Mouse (Mus musculus): ENCODE measurements around the gene Slc24a1. TPM values are rescaled to one million over a fixed set of nuclear protein-coding genes. Genes with fewer than 3 reads are reported as not detected.
A peak's percentile ranks its signal among the peaks of the same experiment; 100 is the strongest.

Slc24a1 gene
- polyA plus RNA-seq, 1 experiment, result not detected

DNA sequence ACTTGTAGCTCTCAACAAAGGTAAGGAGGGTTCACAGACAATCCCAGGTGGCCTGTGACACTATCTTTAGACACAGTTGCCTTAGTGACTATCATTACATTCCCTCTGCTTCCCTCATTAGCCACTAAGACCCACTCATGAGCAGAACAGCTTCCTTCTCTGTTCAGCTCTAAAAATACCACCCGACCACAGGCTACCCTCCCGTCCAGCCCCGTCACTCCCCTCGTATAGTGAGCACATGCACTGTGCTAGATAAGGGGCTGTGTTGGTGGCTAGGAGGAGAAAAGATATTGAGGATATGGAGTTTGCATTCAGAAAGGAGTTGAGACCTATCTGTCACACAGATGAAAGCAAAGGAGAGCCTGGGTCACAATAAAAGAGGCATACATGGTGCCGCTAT lies 12.9 kb downstream of the Slc24a1 start:
- H3K4me3 ChIP-seq (ENCODE audit: insufficient read depth, low read depth, low read length), result no peak overlapping the region
- no peak for DNase-seq
- no peak for TF ChIP-seq POLR2A (IDR thresholded peaks at IDR 0.05; ENCODE audit: low read depth, low read length)
- TF ChIP-seq CTCF (conservative IDR thresholded peaks at IDR 0.05; ENCODE audit: insufficient read depth, insufficient read length, low read depth, low read length), result no peak
- H3K36me3 ChIP-seq (ENCODE audit: control insufficient read depth, insufficient read depth, low read length), result no peaks in the 10 kb centered on the region
- no peaks in the 10 kb centered on the region for H3K27me3 ChIP-seq (replicated peaks; ENCODE audit: control insufficient read depth, insufficient read depth, low read length)
- H3K27ac ChIP-seq (ENCODE audit: insufficient read depth, low read depth, low read length), result no peak overlapping the region
- no peaks in the 10 kb centered on the region for H3K4me1 ChIP-seq (ENCODE audit: control insufficient read depth, insufficient read depth, low read length)
- WGBS, result 80% methylated on average over 5 of the region's 5 CpGs

DNA sequence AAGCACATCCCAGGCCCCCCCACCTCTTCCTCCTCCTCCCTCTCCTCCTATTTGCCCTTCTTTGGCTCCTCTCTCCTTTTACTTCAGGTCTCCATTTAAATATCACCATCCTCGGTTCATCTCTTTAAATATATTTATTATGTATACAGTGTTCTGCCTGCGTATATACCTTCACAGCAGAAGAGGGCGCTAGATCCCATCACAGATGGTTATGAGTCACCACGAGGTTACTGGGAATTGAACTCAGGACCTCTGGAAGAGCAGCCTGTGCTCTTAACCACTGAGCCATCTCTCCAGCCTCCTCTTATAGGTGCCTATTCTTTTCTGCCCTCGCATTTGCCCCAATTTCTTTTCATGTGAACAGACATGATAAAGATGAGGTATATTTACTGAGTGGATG lies 13.9 kb downstream of the Slc24a1 start:
- no peak overlapping the region for H3K4me3 ChIP-seq (ENCODE audit: insufficient read depth, low read depth, low read length)
- H3K27ac ChIP-seq (ENCODE audit: insufficient read depth, low read depth, low read length), result no peak overlapping the region
- DNase-seq, result no peak
- TF ChIP-seq CTCF (conservative IDR thresholded peaks at IDR 0.05; ENCODE audit: insufficient read depth, insufficient read length, low read depth, low read length) (no peak), POLR2A (IDR thresholded peaks at IDR 0.05; ENCODE audit: low read depth, low read length) (no peak)
- WGBS, result 58% methylated on average over 5 of the region's 5 CpGs
- no peaks in the 10 kb centered on the region for H3K4me1 ChIP-seq (ENCODE audit: control insufficient read depth, insufficient read depth, low read length)
- no peaks in the 10 kb centered on the region for H3K27me3 ChIP-seq (replicated peaks; ENCODE audit: control insufficient read depth, insufficient read depth, low read length)
- no peaks in the 10 kb centered on the region for H3K36me3 ChIP-seq (ENCODE audit: control insufficient read depth, insufficient read depth, low read length)

DNA sequence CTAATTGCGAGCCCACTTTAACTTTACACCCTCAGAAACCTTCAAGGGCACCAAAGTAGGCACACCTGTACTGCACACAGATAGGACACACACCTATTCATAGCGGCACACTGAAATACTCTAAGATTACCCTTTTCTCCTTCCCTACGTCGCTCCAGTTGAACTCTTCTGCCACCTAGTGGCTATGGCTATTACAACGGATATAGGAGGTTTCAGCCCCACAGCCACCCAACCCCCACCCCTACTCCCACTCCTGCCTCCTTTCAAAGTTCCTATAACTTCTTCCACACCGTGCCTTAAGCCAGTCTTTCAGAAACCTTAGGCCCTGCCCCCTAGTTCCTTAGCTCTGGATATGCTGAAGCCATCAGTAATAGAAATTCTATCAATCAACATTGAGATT lies 14.9 kb downstream of the Slc24a1 start:
- TF ChIP-seq CTCF (conservative IDR thresholded peaks at IDR 0.05; ENCODE audit: insufficient read depth, insufficient read length, low read depth, low read length), result peak; percentile 67
- no peak for TF ChIP-seq POLR2A (IDR thresholded peaks at IDR 0.05; ENCODE audit: low read depth, low read length)
- no peaks in the 10 kb centered on the region for H3K36me3 ChIP-seq (ENCODE audit: control insufficient read depth, insufficient read depth, low read length)
- 5% methylated on average over 6 of the region's 6 CpGs for WGBS
- peak; percentile 60 for DNase-seq
- no peak overlapping the region for H3K4me3 ChIP-seq (ENCODE audit: insufficient read depth, low read depth, low read length)
- H3K27me3 ChIP-seq (replicated peaks; ENCODE audit: control insufficient read depth, insufficient read depth, low read length), result no peaks in the 10 kb centered on the region
- H3K4me1 ChIP-seq (ENCODE audit: control insufficient read depth, insufficient read depth, low read length), result no peaks in the 10 kb centered on the region
- no peak overlapping the region for H3K27ac ChIP-seq (ENCODE audit: insufficient read depth, low read depth, low read length)

DNA sequence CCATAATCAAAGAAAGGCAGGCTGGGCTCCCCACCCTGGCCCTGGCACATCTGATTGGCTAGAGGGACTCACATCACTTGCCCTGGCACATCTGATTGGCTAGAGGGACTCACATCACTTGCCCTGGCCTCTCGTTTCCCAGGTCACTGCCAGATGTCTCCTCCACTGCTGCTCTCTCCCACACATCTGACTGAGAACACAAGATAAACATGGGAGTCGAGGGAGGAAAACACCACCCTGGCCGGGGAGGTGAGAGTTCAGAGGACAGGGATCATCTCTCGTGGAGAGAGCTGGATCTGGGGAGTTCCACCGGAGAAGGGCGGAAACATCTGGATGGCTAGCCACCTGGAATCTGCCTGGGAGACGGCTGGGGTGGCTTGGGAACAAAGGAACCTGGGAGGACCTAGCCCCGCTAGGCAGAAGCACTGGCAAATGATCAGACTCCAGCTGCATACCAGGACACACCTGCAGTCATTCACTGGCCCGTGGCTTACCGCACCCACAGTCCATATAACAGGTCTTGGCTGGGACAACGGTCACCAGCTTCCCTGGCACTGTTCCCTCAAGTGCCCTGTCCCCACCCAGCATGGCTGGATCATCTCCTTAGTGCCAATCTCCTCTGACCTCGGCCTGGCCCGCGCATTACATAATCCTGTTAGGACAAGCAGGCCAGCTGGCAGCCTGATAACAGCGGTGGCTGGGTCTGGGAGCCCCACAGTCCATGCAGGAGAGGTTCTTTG lies 17.2 kb downstream of the Slc24a1 start:
- no peaks in the 10 kb centered on the region for H3K27me3 ChIP-seq (replicated peaks; ENCODE audit: control insufficient read depth, insufficient read depth, low read length)
- H3K4me1 ChIP-seq (ENCODE audit: control insufficient read depth, insufficient read depth, low read length), result no peaks in the 10 kb centered on the region
- TF ChIP-seq CTCF (conservative IDR thresholded peaks at IDR 0.05; ENCODE audit: insufficient read depth, insufficient read length, low read depth, low read length) (no peak), POLR2A (IDR thresholded peaks at IDR 0.05; ENCODE audit: low read depth, low read length) (no peak)
- no peaks in the 10 kb centered on the region for H3K36me3 ChIP-seq (ENCODE audit: control insufficient read depth, insufficient read depth, low read length)
- no peak overlapping the region for H3K27ac ChIP-seq (ENCODE audit: insufficient read depth, low read depth, low read length)
- 25% methylated on average over 15 of the region's 15 CpGs for WGBS
- peak; percentile 72 for DNase-seq
- no peak overlapping the region for H3K4me3 ChIP-seq (ENCODE audit: insufficient read depth, low read depth, low read length)

DNA sequence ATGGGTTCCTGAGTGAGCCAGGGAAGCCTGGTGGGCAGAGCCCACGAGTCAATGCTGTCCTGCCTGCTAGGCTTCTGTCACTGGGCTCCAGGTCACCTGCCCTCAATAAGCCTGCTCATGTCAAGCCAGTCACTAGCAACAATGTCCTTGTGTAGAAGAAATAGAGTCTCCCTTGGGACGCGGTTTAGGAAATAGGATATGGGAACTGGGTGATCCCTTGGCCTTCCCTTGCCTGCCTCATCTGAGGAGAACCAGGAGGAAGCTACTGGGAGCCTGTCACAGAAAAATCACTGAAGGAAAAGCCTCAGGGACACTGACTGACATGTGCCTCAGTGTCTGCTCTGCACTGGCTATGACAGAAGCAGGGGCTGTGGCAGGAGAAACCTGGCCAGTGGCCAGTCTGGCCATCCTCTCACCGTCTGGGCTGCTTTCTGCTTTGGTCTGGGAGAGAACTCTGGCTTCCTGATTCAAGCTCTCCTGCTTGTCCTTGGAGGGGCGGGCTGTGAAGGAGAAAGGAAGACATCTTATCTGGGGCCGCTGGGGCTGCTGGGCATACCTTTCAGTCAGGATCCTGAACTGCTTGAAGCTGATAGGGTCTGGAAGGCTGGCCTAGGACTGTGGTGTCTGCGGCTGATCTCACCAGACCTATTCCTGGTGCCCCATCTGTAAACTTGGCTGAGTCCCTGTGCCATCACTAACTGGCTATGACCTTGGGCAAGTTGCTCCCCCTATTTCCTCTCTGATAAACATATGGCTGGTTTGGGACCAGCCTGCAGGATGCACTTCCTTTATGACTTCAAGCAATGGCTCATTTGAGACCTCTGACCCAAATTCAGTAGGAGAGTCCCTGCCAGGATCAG lies 19.4 kb downstream of the Slc24a1 start:
- Histone ChIP-seq H3K4me1 (ENCODE audit: control insufficient read depth, insufficient read depth, low read length) (no peaks in the 10 kb centered on the region), H3K27me3 (replicated peaks; ENCODE audit: control insufficient read depth, insufficient read depth, low read length) (no peaks in the 10 kb centered on the region), H3K36me3 (ENCODE audit: control insufficient read depth, insufficient read depth, low read length) (no peaks in the 10 kb centered on the region), H3K27ac (ENCODE audit: insufficient read depth, low read depth, low read length) (no peak overlapping the region), H3K4me3 (ENCODE audit: insufficient read depth, low read depth, low read length) (no peak overlapping the region)
- 70% methylated on average over 7 of the region's 7 CpGs for WGBS
- no peak for TF ChIP-seq CTCF (conservative IDR thresholded peaks at IDR 0.05; ENCODE audit: insufficient read depth, insufficient read length, low read depth, low read length)
- no peak for TF ChIP-seq POLR2A (IDR thresholded peaks at IDR 0.05; ENCODE audit: low read depth, low read length)
- DNase-seq, result no peak

DNA sequence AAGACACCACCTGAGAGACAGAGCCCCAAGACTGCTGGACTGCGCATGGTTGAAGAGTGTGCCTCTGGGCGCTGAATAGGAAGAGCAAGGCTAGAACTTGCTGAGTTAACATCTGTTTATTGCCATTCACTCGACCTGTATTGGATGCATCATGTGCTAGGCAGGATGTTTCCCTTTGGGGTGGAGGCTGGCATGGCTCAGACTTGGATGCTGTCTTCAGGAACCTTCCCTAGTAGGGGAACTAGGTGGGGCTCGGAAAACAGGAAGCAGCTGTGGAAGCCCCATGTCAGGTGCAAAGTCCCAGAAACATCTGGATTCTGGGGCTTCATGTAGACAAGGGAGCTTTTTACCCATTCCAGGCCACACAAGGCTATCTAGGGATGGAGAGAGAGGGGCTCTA lies 21.2 kb downstream of the Slc24a1 start:
- WGBS, result 82% methylated on average over 4 of the region's 4 CpGs
- DNase-seq, result no peak
- Histone ChIP-seq H3K4me3 (ENCODE audit: insufficient read depth, low read depth, low read length) (no peak overlapping the region), H3K36me3 (ENCODE audit: control insufficient read depth, insufficient read depth, low read length) (no peaks in the 10 kb centered on the region), H3K27me3 (replicated peaks; ENCODE audit: control insufficient read depth, insufficient read depth, low read length) (no peaks in the 10 kb centered on the region), H3K27ac (ENCODE audit: insufficient read depth, low read depth, low read length) (no peak overlapping the region), H3K4me1 (ENCODE audit: control insufficient read depth, insufficient read depth, low read length) (no peaks in the 10 kb centered on the region)
- TF ChIP-seq POLR2A (IDR thresholded peaks at IDR 0.05; ENCODE audit: low read depth, low read length) (no peak), CTCF (conservative IDR thresholded peaks at IDR 0.05; ENCODE audit: insufficient read depth, insufficient read length, low read depth, low read length) (no peak)
